Mouse (Mus musculus): ENCODE data around the gene Crabp2. TPM values are rescaled to one million over a fixed set of nuclear protein-coding genes. Genes with fewer than 3 reads are reported as not detected.

Crabp2 gene
- polyA plus RNA-seq, 1 experiment from 2014 or later: 10.3 TPM

GRCm38 (mm10) chr3:87980085-87980484, 31.6 kb downstream of the Crabp2 start:
- peaks cover 35% of the 10 kb centered on the region for H3K4me1 ChIP-seq (ENCODE audit: insufficient read depth)
- no peak overlapping the region for H3K4me2 ChIP-seq
- no peak for ATAC-seq (ENCODE audit: insufficient read depth)
- 42% methylated on average over 3 of the region's 3 CpGs for WGBS
- TF ChIP-seq CTCF (IDR thresholded peaks at IDR 0.05; ENCODE audit: low read depth): no peak
- H3K27ac ChIP-seq (ENCODE audit: low read depth): peak overlapping the region; percentile 18; the same call in 1 of the 2 replicates
- no peak for DNase-seq
- H3K9me3 ChIP-seq (ENCODE audit: low read depth, low read length): no peaks in the 10 kb centered on the region
- H3K27me3 ChIP-seq (ENCODE audit: insufficient read depth, low read length): no peaks in the 10 kb centered on the region
- peaks cover 9% of the 10 kb centered on the region; the same call in 1 of the 2 replicates for H3K36me3 ChIP-seq (ENCODE audit: insufficient read depth)
- no peak overlapping the region for H3K9ac ChIP-seq
- no peak overlapping the region for H3K4me3 ChIP-seq (ENCODE audit: low read depth, low read length)

- Histone ChIP-seq H3K4me3 (ENCODE audit: low read depth, low read length) (no peak overlapping the region), H3K9me3 (ENCODE audit: low read depth, low read length) (no peaks in the 10 kb centered on the region), H3K4me1 (ENCODE audit: insufficient read depth) (peaks cover 41% of the 10 kb centered on the region), H3K36me3 (ENCODE audit: insufficient read depth) (peaks cover 2% of the 10 kb centered on the region; the same call in 1 of the 2 replicates), H3K27ac (ENCODE audit: low read depth) (peak overlapping the region; percentile 18; the same call in 1 of the 2 replicates), H3K4me2 (no peak overlapping the region), H3K27me3 (ENCODE audit: insufficient read depth, low read length) (no peaks in the 10 kb centered on the region), H3K9ac (no peak overlapping the region)
- WGBS: 61% methylated on average over 5 of the region's 5 CpGs
- ATAC-seq (ENCODE audit: insufficient read depth) (no peak), DNase-seq (no peak)
- TF ChIP-seq CTCF (IDR thresholded peaks at IDR 0.05; ENCODE audit: low read depth): no peak
Observed at GRCm38 (mm10) chr3:87980728-87981127, 32.3 kb downstream of the Crabp2 start.

GRCm38 (mm10) chr3:87981214-87981760, 32.8 kb downstream of the Crabp2 start:
- Histone ChIP-seq H3K36me3 (ENCODE audit: insufficient read depth) (no peaks in the 10 kb centered on the region; the same call in 1 of the 2 replicates), H3K4me2 (no peak overlapping the region), H3K4me1 (ENCODE audit: insufficient read depth) (peaks cover 46% of the 10 kb centered on the region), H3K9me3 (ENCODE audit: low read depth, low read length) (no peaks in the 10 kb centered on the region), H3K27me3 (ENCODE audit: insufficient read depth, low read length) (no peaks in the 10 kb centered on the region), H3K9ac (no peak overlapping the region), H3K4me3 (ENCODE audit: low read depth, low read length) (no peak overlapping the region), H3K27ac (ENCODE audit: low read depth) (peak overlapping the region; percentile 99)
- ATAC-seq (ENCODE audit: insufficient read depth): no peak
- no peak for DNase-seq
- no peak for TF ChIP-seq CTCF (IDR thresholded peaks at IDR 0.05; ENCODE audit: low read depth)
- 79% methylated on average over 6 of the region's 6 CpGs for WGBS

GRCm38 (mm10) chr3:87981894-87982835, 33.7 kb downstream of the Crabp2 start:
- Histone ChIP-seq H3K27ac (ENCODE audit: low read depth) (peak overlapping the region; percentile 99), H3K27me3 (ENCODE audit: insufficient read depth, low read length) (no peaks in the 10 kb centered on the region), H3K36me3 (ENCODE audit: insufficient read depth) (no peaks in the 10 kb centered on the region; the same call in 1 of the 2 replicates), H3K4me1 (ENCODE audit: insufficient read depth) (peaks cover 48% of the 10 kb centered on the region), H3K9ac (peak overlapping the region; percentile 52), H3K9me3 (ENCODE audit: low read depth, low read length) (no peaks in the 10 kb centered on the region), H3K4me3 (ENCODE audit: low read depth, low read length) (peak overlapping the region; percentile 6; the same call in 1 of the 2 replicates), H3K4me2 (peak overlapping the region; percentile 52)
- no peak for TF ChIP-seq CTCF (IDR thresholded peaks at IDR 0.05; ENCODE audit: low read depth)
- ATAC-seq (ENCODE audit: insufficient read depth) (peak; percentile 67), DNase-seq (peak; percentile 84)
- 21% methylated on average over 12 of the region's 12 CpGs for WGBS

GRCm38 (mm10) chr3:87982836-87983601, 34.6 kb downstream of the Crabp2 start:
- Histone ChIP-seq H3K36me3 (ENCODE audit: insufficient read depth) (no peaks in the 10 kb centered on the region), H3K9me3 (ENCODE audit: low read depth, low read length) (no peaks in the 10 kb centered on the region), H3K9ac (peak overlapping the region; percentile 52), H3K4me1 (ENCODE audit: insufficient read depth) (peaks cover 48% of the 10 kb centered on the region), H3K27me3 (ENCODE audit: insufficient read depth, low read length) (no peaks in the 10 kb centered on the region), H3K4me2 (peak overlapping the region; percentile 52), H3K27ac (ENCODE audit: low read depth) (peak overlapping the region; percentile 99), H3K4me3 (ENCODE audit: low read depth, low read length) (peak overlapping the region; percentile 7; the same call in 1 of the 2 replicates)
- WGBS: 4% methylated on average over 13 of the region's 13 CpGs
- no peak for TF ChIP-seq CTCF (IDR thresholded peaks at IDR 0.05; ENCODE audit: low read depth)
- DNase-seq: peak; percentile 90
- ATAC-seq (ENCODE audit: insufficient read depth): peak; percentile 83

GRCm38 (mm10) chr3:87983627-87984026, 35.2 kb downstream of the Crabp2 start:
- no peaks in the 10 kb centered on the region for H3K9me3 ChIP-seq (ENCODE audit: low read depth, low read length)
- ATAC-seq (ENCODE audit: insufficient read depth): no peak
- peak overlapping the region; percentile 7; the same call in 1 of the 2 replicates for H3K4me3 ChIP-seq (ENCODE audit: low read depth, low read length)
- no peak for TF ChIP-seq CTCF (IDR thresholded peaks at IDR 0.05; ENCODE audit: low read depth)
- peaks cover 4% of the 10 kb centered on the region; the same call in 1 of the 2 replicates for H3K27me3 ChIP-seq (ENCODE audit: insufficient read depth, low read length)
- H3K4me1 ChIP-seq (ENCODE audit: insufficient read depth): peaks cover 48% of the 10 kb centered on the region
- 36% methylated on average over 6 of the region's 6 CpGs for WGBS
- no peak for DNase-seq
- peak overlapping the region; percentile 99 for H3K27ac ChIP-seq (ENCODE audit: low read depth)
- H3K36me3 ChIP-seq (ENCODE audit: insufficient read depth): no peaks in the 10 kb centered on the region
- peak overlapping the region; percentile 52 for H3K4me2 ChIP-seq
- H3K9ac ChIP-seq: no peak overlapping the region
